Mouse (Mus musculus) liver, embryonic 11.5 days (tissue): ENCODE results near the gene E030030I06Rik. TPM values are rescaled to one million over a fixed set of nuclear protein-coding genes. Genes with fewer than 3 reads are reported as not detected.
"Not testable (repeated sequence)": the region's sequence is repeated elsewhere in the genome, so short reads cannot be mapped to it uniquely, and the experiment has no call there.

Experiments
- ATAC-seq: fragments of 200-750 bp; cut with Nextera tagmentation; replicated peaks from 2 replicates; pipeline ENCODE4 v1.8.0; 2017; ENCODE audit warnings: moderate number of reproducible peaks, mild to moderate bottlenecking, moderate TSS enrichment, moderate library complexity; ENCODE audit not compliant: low FRiP score
- DNase-seq: peaks from one replicate; pipeline ENCODE4 v3.0.0-alpha.2; 2017; ENCODE audit warnings: low spot score
- H3K27ac ChIP-seq: fragments of 300-500 bp; sonication (generic); 2 replicates; pipeline ENCODE4 v1.5.1; 2014; ENCODE audit warnings: mild to moderate bottlenecking, low read depth, low read length, control low read depth
- H3K27me3 ChIP-seq: fragments of 300-500 bp; sonication (generic); replicated peaks from 2 replicates; pipeline ENCODE4 v1.6.1; 2014; ENCODE audit warnings: low read length, mixed read lengths; ENCODE audit not compliant: control insufficient read depth, insufficient read depth
- H3K36me3 ChIP-seq: fragments of 300-500 bp; sonication (generic); 2 replicates; pipeline ENCODE4 v1.6.1; 2014; ENCODE audit warnings: mild to moderate bottlenecking, low read length, moderate library complexity, mixed read lengths; ENCODE audit not compliant: control insufficient read depth, insufficient read depth
- H3K4me1 ChIP-seq: fragments of 300-500 bp; sonication (generic); replicated peaks from 2 replicates; pipeline ENCODE4 v1.6.1; 2014; ENCODE audit warnings: low read length, mixed read lengths; ENCODE audit not compliant: control insufficient read depth, insufficient read depth
- H3K4me2 ChIP-seq: fragments of 300-500 bp; sonication (generic); 2 replicates; pipeline ENCODE4 v1.6.1; 2014; ENCODE audit warnings: mild to moderate bottlenecking, control low read depth, moderate library complexity
- H3K4me3 ChIP-seq: fragments of 300-500 bp; sonication (generic); 2 replicates; pipeline ENCODE4 v1.5.1; 2014; ENCODE audit warnings: low read depth, low read length, control low read depth
- H3K9ac ChIP-seq: fragments of 300-500 bp; sonication (generic); 2 replicates; pipeline ENCODE4 v1.6.1; 2014; ENCODE audit warnings: low read depth, low read length, control low read depth
- H3K9me3 ChIP-seq: fragments of 300-500 bp; sonication (generic); 2 replicates; pipeline ENCODE4 v1.6.1; 2016; ENCODE audit warnings: low read length, inconsistent platforms, mixed read lengths; ENCODE audit not compliant: control insufficient read depth
- WGBS: fragments of 180-500 bp; shearing (Covaris S2); extraction: QIAGEN DNeasy Blood & Tissue Kit; methylation state at CpG from one replicate; pipeline ENCODE4 v1.1.7; 2014; 5-methylcytosine and 5-hydroxymethylcytosine counted together
- polyA plus RNA-seq: library from polyadenylated mRNA; unstranded; fragments of >200 nt; fragmentation: Nextera tagmentation; extraction: Ambion mirVana; gene quantifications from 2 replicates; pipeline ENCODE4 v1.2.1, GENCODE M21; 2014

Gene E030030I06Rik
- polyA plus RNA-seq, 1 experiment from 2014 or later: 8.2 TPM

GRCm38 (mm10) chr10:22166025-22166424 is 17.0 kb upstream of the E030030I06Rik start:
- H3K9ac ChIP-seq, DNase-seq, H3K36me3 ChIP-seq, H3K9me3 ChIP-seq, H3K4me3 ChIP-seq, H3K4me2 ChIP-seq, H3K27me3 ChIP-seq, H3K4me1 ChIP-seq, H3K27ac ChIP-seq, ATAC-seq: not testable (repeated sequence)
- WGBS: 61% methylated on average over 2 of the region's 2 CpGs

DNA sequence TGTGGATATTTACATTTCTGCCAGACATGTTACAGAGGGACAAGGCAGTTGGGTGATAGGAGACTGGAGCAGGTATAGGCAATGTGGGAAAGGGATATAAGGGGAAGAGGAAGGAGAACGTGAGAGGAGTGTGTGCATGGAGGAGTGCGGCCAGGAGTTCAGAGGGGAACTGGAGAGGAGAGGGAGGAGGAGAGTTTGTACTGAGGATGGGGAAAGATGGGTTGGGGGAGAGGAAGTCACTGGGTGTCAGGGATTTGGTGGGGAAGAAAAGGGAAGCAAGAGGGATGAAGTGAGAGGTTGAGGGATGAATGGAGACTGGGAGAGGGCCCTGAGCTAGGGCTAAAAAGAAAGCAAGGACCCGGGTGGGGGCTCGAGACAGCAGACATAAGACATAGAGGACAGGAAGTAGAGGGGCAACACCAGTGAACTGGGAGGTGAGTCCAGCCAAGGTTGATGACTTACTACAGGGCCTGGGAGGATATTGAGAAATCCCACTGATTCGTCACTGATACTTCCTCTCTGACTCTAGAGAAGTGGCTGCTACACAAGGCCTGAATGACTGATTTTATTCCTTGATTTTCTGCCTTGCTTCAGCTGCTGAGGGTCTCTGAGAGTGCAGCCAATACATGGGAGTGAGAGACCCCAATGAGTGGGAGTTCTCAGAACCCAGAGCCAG is 16.4 kb upstream of the E030030I06Rik start:
- WGBS: 37% methylated on average over 5 of the region's 5 CpGs
- not testable (repeated sequence) for H3K4me2 ChIP-seq, DNase-seq, H3K9me3 ChIP-seq, H3K9ac ChIP-seq, H3K36me3 ChIP-seq, H3K27ac ChIP-seq, H3K4me3 ChIP-seq, H3K4me1 ChIP-seq, ATAC-seq
- peaks cover 14% of the 10 kb centered on the region for H3K27me3 ChIP-seq

DNA sequence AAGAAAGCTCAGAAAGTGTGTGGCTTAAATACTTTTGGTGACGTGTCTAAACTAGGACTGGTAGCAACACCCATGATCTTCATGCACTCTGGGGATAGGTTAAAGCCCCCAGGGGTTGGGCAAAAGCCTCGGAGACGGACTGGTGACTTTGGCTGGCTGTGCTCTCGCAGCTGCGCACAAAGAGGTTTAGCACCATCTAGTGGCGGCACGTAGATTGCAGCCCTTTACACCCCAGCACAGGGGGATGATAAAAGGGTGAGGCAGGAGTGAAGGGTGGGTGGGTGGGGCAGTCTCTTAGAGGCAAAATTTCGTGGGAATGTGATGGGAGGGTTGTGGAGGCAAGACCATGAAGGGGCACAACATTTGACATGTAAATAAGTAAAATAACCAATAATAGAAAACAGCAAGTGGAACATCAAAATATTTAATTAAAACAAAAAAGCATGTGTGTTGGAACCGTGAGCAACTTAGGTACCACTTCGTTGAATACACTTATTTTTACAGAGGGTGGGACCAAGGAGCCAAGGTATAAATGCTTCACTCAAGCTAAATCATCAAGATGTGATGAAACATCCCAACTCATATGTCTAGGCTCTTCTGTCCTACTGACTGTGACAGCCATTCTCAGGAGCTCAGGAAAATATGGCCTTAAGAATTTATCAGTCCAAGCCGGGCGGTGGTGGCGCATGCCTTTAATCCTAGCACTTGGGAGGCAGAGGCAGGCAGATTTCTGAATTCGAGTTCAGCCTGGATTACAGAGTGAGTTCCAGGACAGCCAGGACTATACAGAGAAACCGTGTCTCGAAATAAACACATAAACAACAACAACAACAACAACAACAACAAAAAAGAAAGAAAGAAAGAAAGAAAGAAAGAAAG is 14.9 kb upstream of the E030030I06Rik start:
- not testable (repeated sequence) for H3K4me3 ChIP-seq, H3K9me3 ChIP-seq, DNase-seq, ATAC-seq, H3K9ac ChIP-seq, H3K36me3 ChIP-seq, H3K27ac ChIP-seq, H3K4me1 ChIP-seq
- WGBS: 32% methylated on average over 14 of the region's 16 CpGs
- Histone ChIP-seq H3K27me3 (peaks cover 26% of the 10 kb centered on the region), H3K4me2 (peak overlapping the region; percentile 36; the same call in 1 of the 2 replicates)

- H3K9ac ChIP-seq, H3K4me3 ChIP-seq: not testable (repeated sequence)
- peak overlapping the region; percentile 36; the same call in 1 of the 2 replicates for H3K4me2 ChIP-seq
Measured at GRCm38 (mm10) chr10:22163279-22163678, 14.2 kb upstream of the E030030I06Rik start.

GRCm38 (mm10) chr10:22159581-22160140 is 10.6 kb upstream of the E030030I06Rik start:
- no peak for DNase-seq
- H3K4me2 ChIP-seq: no peak overlapping the region
- no peak overlapping the region for H3K4me3 ChIP-seq

More at GRCm38 (mm10) chr10:22163279-22163678, 14.2 kb upstream of the E030030I06Rik start:
- H3K27me3 ChIP-seq: peaks cover 32% of the 10 kb centered on the region
- whole genome bisulfite sequencing: 16% methylated on average over 9 of the region's 9 CpGs
- not testable (repeated sequence) for DNase-seq, H3K9me3 ChIP-seq, H3K4me1 ChIP-seq, H3K27ac ChIP-seq, H3K36me3 ChIP-seq, ATAC-seq

GRCm38 (mm10) chr10:22159131-22159561 is 10.1 kb upstream of the E030030I06Rik start:
- no peak for ATAC-seq

More at GRCm38 (mm10) chr10:22159581-22160140, 10.6 kb upstream of the E030030I06Rik start:
- WGBS: 6% methylated on average over 23 of the region's 23 CpGs
- Histone ChIP-seq H3K27ac (no peak overlapping the region), H3K36me3 (no peaks in the 10 kb centered on the region), H3K9ac (no peak overlapping the region), H3K4me1 (no peaks in the 10 kb centered on the region), H3K27me3 (peaks cover 66% of the 10 kb centered on the region), H3K9me3 (no peaks in the 10 kb centered on the region)
- no peak for ATAC-seq

GRCm38 (mm10) chr10:22158310-22158999 is 9.4 kb upstream of the E030030I06Rik start, which contains the start of the genes Raet1e and H60b:
Gene Raet1e, plus strand, starts transcription at chr10:22158569.
Gene H60b, plus strand, starts transcription at chr10:22158586.
- DNase-seq (peak; percentile 46), ATAC-seq (0 out of 2 replicates have a peak, but pooled peaks have one; percentile 36)
- Histone ChIP-seq H3K4me3 (peak within 1 kb of the TSS; percentile 38), H3K4me2 (peak within 1 kb of the TSS; percentile 58), H3K27me3 (peaks cover 78% of the 10 kb centered on the region)
- not testable (repeated sequence) for H3K9me3 ChIP-seq, H3K36me3 ChIP-seq, H3K27ac ChIP-seq, H3K4me1 ChIP-seq, H3K9ac ChIP-seq
- WGBS: 2% methylated on average over 42 of the region's 48 CpGs

More at GRCm38 (mm10) chr10:22159131-22159561, 10.1 kb upstream of the E030030I06Rik start:
- Histone ChIP-seq H3K9ac (no peak overlapping the region), H3K27me3 (peaks cover 72% of the 10 kb centered on the region), H3K36me3 (no peaks in the 10 kb centered on the region), H3K4me3 (peak overlapping the region; percentile 38; the same call in 1 of the 2 replicates), H3K4me2 (peak overlapping the region; percentile 58; the same call in 1 of the 2 replicates), H3K4me1 (no peaks in the 10 kb centered on the region), H3K27ac (no peak overlapping the region), H3K9me3 (no peaks in the 10 kb centered on the region)
- no peak for DNase-seq
- 2% methylated on average over 24 of the region's 24 CpGs for WGBS
